Mouse (Mus musculus) liver, embryonic 14.5 days (tissue): ENCODE measurements around the gene Atp5d. TPM values are rescaled to one million over a fixed set of nuclear protein-coding genes. Genes with fewer than 3 reads are reported as not detected.

Experiments used
- ATAC-seq: fragments of 200-750 bp; cut with Nextera tagmentation; 2 replicates; pipeline ENCODE4 v1.8.0; 2017; ENCODE audit warnings: moderate number of reproducible peaks, mild to moderate bottlenecking, moderate library complexity; ENCODE audit not compliant: insufficient read depth
- DNase-seq, 3 experiments: peaks; one replicate each; pipeline ENCODE4 v3.0.0-alpha.2; 2012 to 2013; ENCODE audit warnings: low read depth in 3 of 3, low spot score in 3 of 3
- H3K27ac ChIP-seq: fragments of 300-500 bp; sonication (generic); 2 replicates; pipeline ENCODE4 v1.5.1; 2014; ENCODE audit warnings: moderate library complexity, mild to moderate bottlenecking, control low read depth, inconsistent platforms
- H3K27me3 ChIP-seq: fragments of 300-500 bp; sonication (generic); 2 replicates; pipeline ENCODE4 v1.6.1; 2014; ENCODE audit warnings: mild to moderate bottlenecking, low read length, moderate library complexity; ENCODE audit not compliant: control insufficient read depth, insufficient read depth
- H3K36me3 ChIP-seq: fragments of 300-500 bp; sonication (generic); replicated peaks from 2 replicates; pipeline ENCODE4 v1.6.1; 2014; ENCODE audit warnings: low read depth; ENCODE audit not compliant: control insufficient read depth, insufficient read depth
- H3K4me1 ChIP-seq, 2 experiments: fragments of 200-500 bp in 1 of 2; fragments of 300-500 bp in 1 of 2; sonication (generic) in 1 of 2; replicated peaks; 2 replicates each; pipeline ENCODE4 v1.6.1; 2012 to 2014; ENCODE audit warnings: antibody characterized with exemption in 1 of 2, inconsistent platforms in 1 of 2, low read length in 1 of 2; ENCODE audit not compliant: control insufficient read depth in 2 of 2, insufficient read depth in 2 of 2
- H3K4me2 ChIP-seq: fragments of 300-500 bp; sonication (generic); 2 replicates; pipeline ENCODE4 v1.6.1; 2014; ENCODE audit warnings: low read depth, mild to moderate bottlenecking, control low read depth, moderate library complexity
- H3K4me3 ChIP-seq, 2 experiments: fragments of 200-500 bp in 1 of 2; fragments of 300-500 bp in 1 of 2; sonication (generic) in 1 of 2; 2 replicates each; pipeline ENCODE4 v1.5.1; 2012 to 2014; ENCODE audit warnings: low read depth in 2 of 2, low read length in 2 of 2, mild to moderate bottlenecking in 2 of 2, control low read depth in 1 of 2, inconsistent platforms in 1 of 2, moderate library complexity in 1 of 2; ENCODE audit not compliant: insufficient read depth in 1 of 2
- H3K9ac ChIP-seq: fragments of 300-500 bp; sonication (generic); replicated peaks from 2 replicates; pipeline ENCODE4 v1.6.1; 2014; ENCODE audit warnings: mild to moderate bottlenecking, control low read depth, moderate library complexity
- H3K9me3 ChIP-seq: fragments of 300-500 bp; sonication (generic); 2 replicates; pipeline ENCODE4 v1.6.1; 2016; ENCODE audit warnings: low read length, mixed read lengths; ENCODE audit not compliant: control insufficient read depth
- CTCF ChIP-seq: IDR thresholded peaks from 2 replicates; pipeline ENCODE4 v1.5.1; 2016; ENCODE audit warnings: antibody characterized with exemption, low read depth, control low read depth
- EP300 ChIP-seq: IDR thresholded peaks from 2 replicates; pipeline ENCODE4 v1.6.1; 2016; ENCODE audit warnings: antibody characterized with exemption, low read depth
- WGBS: fragments of 180-500 bp; shearing (Covaris S2); extraction: QIAGEN DNeasy Blood & Tissue Kit; methylation state at CpG from one replicate; pipeline ENCODE4 v1.1.7; 2014; ENCODE audit not compliant: insufficient replicate concordance; 5-methylcytosine and 5-hydroxymethylcytosine counted together
- polyA plus RNA-seq, 2 experiments: library from polyadenylated mRNA; depleted of rRNA in 1 of 2; stranded (reverse) in 1 of 2; unstranded in 1 of 2; fragments of >200 nt; fragmentation: Nextera tagmentation in 1 of 2; extraction: Ambion mirVana in 1 of 2; gene quantifications; 2 replicates each; pipeline versions ENCODE4 v1.2.1 to v1.2.3; 2012 to 2014

The Atp5d gene
- polyA plus RNA-seq, 2 experiments, result 211 to 249 TPM

- Histone ChIP-seq H3K9ac (no peak overlapping the region; the same call in 1 of the 2 replicates), H3K27me3 (peaks cover 36% of the 10 kb centered on the region), H3K4me2 (no peak overlapping the region), H3K36me3 (no peaks in the 10 kb centered on the region), H3K9me3 (no peaks in the 10 kb centered on the region), H3K4me3 (no peak overlapping the region), H3K4me1 (peaks cover 0 to 2% of the 10 kb centered on the region in 2 experiments; a peak in 1 of 4 replicates), H3K27ac (no peak overlapping the region)
- ATAC-seq (peak; percentile 47; the same call in 1 of the 2 replicates), DNase-seq (no peak)
- TF ChIP-seq CTCF (no peak), EP300 (no peak)
- WGBS, result 58% methylated on average over 6 of the region's 6 CpGs
These were observed 55.5 kb downstream of the Atp5d start for GRCm38 (mm10) chr10:80193976-80194375.

- no peak overlapping the region for H3K4me3 ChIP-seq
- peaks cover 0 to 2% of the 10 kb centered on the region in 2 experiments; a peak in 1 of 4 replicates for H3K4me1 ChIP-seq
- no peaks in the 10 kb centered on the region for H3K36me3 ChIP-seq
- 63% methylated on average over 8 of the region's 8 CpGs for WGBS
- no peak overlapping the region for H3K4me2 ChIP-seq
- H3K27ac ChIP-seq, result no peak overlapping the region
- H3K9ac ChIP-seq, result no peak overlapping the region
- DNase-seq, result no peak
- H3K27me3 ChIP-seq, result peaks cover 32% of the 10 kb centered on the region
- TF ChIP-seq CTCF (no peak), EP300 (no peak)
- no peak for ATAC-seq
- no peaks in the 10 kb centered on the region for H3K9me3 ChIP-seq
These were observed 56.0 kb downstream of the Atp5d start for GRCm38 (mm10) chr10:80194441-80194840.

Other genes starting within 250 kb of the Atp5d start
Only the 30 nearest of the 33 such genes appear.
- gene Gm26602, start 227.8 kb upstream of the Atp5d start, polyA plus RNA-seq (2012; rRNA removed), result not detected in 2 replicates
- not detected in 2 replicates for gene Gm26602, start 227.8 kb upstream of the Atp5d start, polyA plus RNA-seq (2014; fragmentation: Nextera tagmentation; extraction: Ambion mirVana)
- 0.17 and 0.30 TPM in 2 replicates for gene Kiss1r, start 221.7 kb upstream of the Atp5d start, polyA plus RNA-seq (2012; rRNA removed)
- gene Kiss1r, start 221.7 kb upstream of the Atp5d start, polyA plus RNA-seq (2014; fragmentation: Nextera tagmentation; extraction: Ambion mirVana), result 0.11 TPM in 1 of 2 replicates, not detected in the other
- 34.7 and 41.4 TPM in 2 replicates for gene R3hdm4, start 217.4 kb upstream of the Atp5d start, polyA plus RNA-seq (2012; rRNA removed)
- 38.5 and 46.0 TPM in 2 replicates for gene R3hdm4, start 217.4 kb upstream of the Atp5d start, polyA plus RNA-seq (2014; fragmentation: Nextera tagmentation; extraction: Ambion mirVana)
- 5.5 and 6.4 TPM in 2 replicates for gene Arid3a, start 211.6 kb upstream of the Atp5d start, polyA plus RNA-seq (2012; rRNA removed)
- 3.4 and 3.9 TPM in 2 replicates for gene Arid3a, start 211.6 kb upstream of the Atp5d start, polyA plus RNA-seq (2014; fragmentation: Nextera tagmentation; extraction: Ambion mirVana)
- gene Wdr18, start 178.5 kb upstream of the Atp5d start, polyA plus RNA-seq (2012; rRNA removed), result 22.3 and 24.7 TPM in 2 replicates
- 58.4 TPM in 2 replicates for gene Wdr18, start 178.5 kb upstream of the Atp5d start, polyA plus RNA-seq (2014; fragmentation: Nextera tagmentation; extraction: Ambion mirVana)
- 0.01 and 0.03 TPM in 2 replicates for gene Grin3b, start 167.9 kb upstream of the Atp5d start, polyA plus RNA-seq (2012; rRNA removed)
- gene Grin3b, start 167.9 kb upstream of the Atp5d start, polyA plus RNA-seq (2014; fragmentation: Nextera tagmentation; extraction: Ambion mirVana), result 0.13 TPM in 1 of 2 replicates, not detected in the other
- gene Tmem259, start 154.3 kb upstream of the Atp5d start, polyA plus RNA-seq (2012; rRNA removed), result 59.7 and 79.7 TPM in 2 replicates
- gene Tmem259, start 154.3 kb upstream of the Atp5d start, polyA plus RNA-seq (2014; fragmentation: Nextera tagmentation; extraction: Ambion mirVana), result 5.9 and 8.6 TPM in 2 replicates
- 14.3 and 15.8 TPM in 2 replicates for gene Cnn2, start 150.0 kb upstream of the Atp5d start, polyA plus RNA-seq (2012; rRNA removed)
- 33.8 and 39.7 TPM in 2 replicates for gene Cnn2, start 150.0 kb upstream of the Atp5d start, polyA plus RNA-seq (2014; fragmentation: Nextera tagmentation; extraction: Ambion mirVana)
- gene Abca7, start 142.1 kb upstream of the Atp5d start, polyA plus RNA-seq (2012; rRNA removed), result 11.2 and 12.7 TPM in 2 replicates
- gene Abca7, start 142.1 kb upstream of the Atp5d start, polyA plus RNA-seq (2014; fragmentation: Nextera tagmentation; extraction: Ambion mirVana), result 4.9 and 6.0 TPM in 2 replicates
- gene Arhgap45, start 122.0 kb upstream of the Atp5d start, polyA plus RNA-seq (2012; rRNA removed), result 17.5 and 20.9 TPM in 2 replicates
- 7.9 and 9.3 TPM in 2 replicates for gene Arhgap45, start 122.0 kb upstream of the Atp5d start, polyA plus RNA-seq (2014; fragmentation: Nextera tagmentation; extraction: Ambion mirVana)
- gene Polr2e, start 98.8 kb upstream of the Atp5d start, polyA plus RNA-seq (2012; rRNA removed), result 77.0 and 121 TPM in 2 replicates
- 88.0 and 90.2 TPM in 2 replicates for gene Polr2e, start 98.8 kb upstream of the Atp5d start, polyA plus RNA-seq (2014; fragmentation: Nextera tagmentation; extraction: Ambion mirVana)
- 274 and 388 TPM in 2 replicates for gene Gpx4, start 91.5 kb upstream of the Atp5d start, polyA plus RNA-seq (2012; rRNA removed)
- gene Gpx4, start 91.5 kb upstream of the Atp5d start, polyA plus RNA-seq (2014; fragmentation: Nextera tagmentation; extraction: Ambion mirVana), result 705 and 724 TPM in 2 replicates
- 10.0 and 10.1 TPM in 2 replicates for gene Sbno2, start 33.1 kb upstream of the Atp5d start, polyA plus RNA-seq (2012; rRNA removed)
- gene Sbno2, start 33.1 kb upstream of the Atp5d start, polyA plus RNA-seq (2014; fragmentation: Nextera tagmentation; extraction: Ambion mirVana), result 6.6 and 7.6 TPM in 2 replicates
- gene Stk11, start 22.8 kb upstream of the Atp5d start, polyA plus RNA-seq (2012; rRNA removed), result 80.5 and 88.8 TPM in 2 replicates
- 17.4 and 18.9 TPM in 2 replicates for gene Stk11, start 22.8 kb upstream of the Atp5d start, polyA plus RNA-seq (2014; fragmentation: Nextera tagmentation; extraction: Ambion mirVana)
- 1.8 and 2.2 TPM in 2 replicates for gene Cbarp, start 2.2 kb downstream of the Atp5d start, polyA plus RNA-seq (2012; rRNA removed)
- 0.42 and 1.1 TPM in 2 replicates for gene Cbarp, start 2.2 kb downstream of the Atp5d start, polyA plus RNA-seq (2014; fragmentation: Nextera tagmentation; extraction: Ambion mirVana)
- gene Midn, start 9.6 kb downstream of the Atp5d start, polyA plus RNA-seq (2012; rRNA removed), result 9.1 and 10.3 TPM in 2 replicates
- gene Midn, start 9.6 kb downstream of the Atp5d start, polyA plus RNA-seq (2014; fragmentation: Nextera tagmentation; extraction: Ambion mirVana), result 5.1 and 5.7 TPM in 2 replicates
- 19.4 and 19.8 TPM in 2 replicates for gene Cirbp, start 27.4 kb downstream of the Atp5d start, polyA plus RNA-seq (2012; rRNA removed)
- 10.1 and 10.7 TPM in 2 replicates for gene Cirbp, start 27.4 kb downstream of the Atp5d start, polyA plus RNA-seq (2014; fragmentation: Nextera tagmentation; extraction: Ambion mirVana)
- 6.8 and 6.9 TPM in 2 replicates for gene 1600002K03Rik, start 34.3 kb downstream of the Atp5d start, polyA plus RNA-seq (2012; rRNA removed)
- gene 1600002K03Rik, start 34.3 kb downstream of the Atp5d start, polyA plus RNA-seq (2014; fragmentation: Nextera tagmentation; extraction: Ambion mirVana), result 10.6 and 13.2 TPM in 2 replicates
- gene Efna2, start 40.9 kb downstream of the Atp5d start, polyA plus RNA-seq (2012; rRNA removed), result 0.40 and 0.47 TPM in 2 replicates
- gene Efna2, start 40.9 kb downstream of the Atp5d start, polyA plus RNA-seq (2014; fragmentation: Nextera tagmentation; extraction: Ambion mirVana), result 0.51 and 0.52 TPM in 2 replicates
- 12.9 and 18.8 TPM in 2 replicates for gene Mum1, start 87.8 kb downstream of the Atp5d start, polyA plus RNA-seq (2012; rRNA removed)
- 13.2 and 13.8 TPM in 2 replicates for gene Mum1, start 87.8 kb downstream of the Atp5d start, polyA plus RNA-seq (2014; fragmentation: Nextera tagmentation; extraction: Ambion mirVana)
- 189 and 256 TPM in 2 replicates for gene Ndufs7, start 110.5 kb downstream of the Atp5d start, polyA plus RNA-seq (2012; rRNA removed)
- gene Ndufs7, start 110.5 kb downstream of the Atp5d start, polyA plus RNA-seq (2014; fragmentation: Nextera tagmentation; extraction: Ambion mirVana), result 272 and 285 TPM in 2 replicates
- 36.5 and 41.4 TPM in 2 replicates for gene Gamt, start 122.4 kb downstream of the Atp5d start, polyA plus RNA-seq (2012; rRNA removed)
- gene Gamt, start 122.4 kb downstream of the Atp5d start, polyA plus RNA-seq (2014; fragmentation: Nextera tagmentation; extraction: Ambion mirVana), result 64.9 and 67.9 TPM in 2 replicates
- 54.8 and 75.9 TPM in 2 replicates for gene Dazap1, start 122.9 kb downstream of the Atp5d start, polyA plus RNA-seq (2012; rRNA removed)
- gene Dazap1, start 122.9 kb downstream of the Atp5d start, polyA plus RNA-seq (2014; fragmentation: Nextera tagmentation; extraction: Ambion mirVana), result 20.4 and 22.7 TPM in 2 replicates
- 2,043 and 2,097 TPM in 2 replicates for gene Rps15, start 153.8 kb downstream of the Atp5d start, polyA plus RNA-seq (2012; rRNA removed)
- 805 and 809 TPM in 2 replicates for gene Rps15, start 153.8 kb downstream of the Atp5d start, polyA plus RNA-seq (2014; fragmentation: Nextera tagmentation; extraction: Ambion mirVana)
- gene Apc2, start 157.3 kb downstream of the Atp5d start, polyA plus RNA-seq (2012; rRNA removed), result 0.04 and 0.16 TPM in 2 replicates
- 0.04 TPM in 1 of 2 replicates, not detected in the other for gene Apc2, start 157.3 kb downstream of the Atp5d start, polyA plus RNA-seq (2014; fragmentation: Nextera tagmentation; extraction: Ambion mirVana)
- 24.3 and 24.7 TPM in 2 replicates for gene 2310011J03Rik, start 181.9 kb downstream of the Atp5d start, polyA plus RNA-seq (2012; rRNA removed)
- 29.4 and 29.5 TPM in 2 replicates for gene 2310011J03Rik, start 181.9 kb downstream of the Atp5d start, polyA plus RNA-seq (2014; fragmentation: Nextera tagmentation; extraction: Ambion mirVana)
- 6.6 and 7.2 TPM in 2 replicates for gene Pcsk4, start 190.9 kb downstream of the Atp5d start, polyA plus RNA-seq (2012; rRNA removed)
- 3.1 and 3.2 TPM in 2 replicates for gene Pcsk4, start 190.9 kb downstream of the Atp5d start, polyA plus RNA-seq (2014; fragmentation: Nextera tagmentation; extraction: Ambion mirVana)
- 23.6 and 29.2 TPM in 2 replicates for gene Reep6, start 191.3 kb downstream of the Atp5d start, polyA plus RNA-seq (2012; rRNA removed)
- gene Reep6, start 191.3 kb downstream of the Atp5d start, polyA plus RNA-seq (2014; fragmentation: Nextera tagmentation; extraction: Ambion mirVana), result 55.3 and 59.5 TPM in 2 replicates
- gene Adamtsl5, start 209.8 kb downstream of the Atp5d start, polyA plus RNA-seq (2012; rRNA removed), result 1.9 and 2.1 TPM in 2 replicates
- 1.3 TPM in 2 replicates for gene Adamtsl5, start 209.8 kb downstream of the Atp5d start, polyA plus RNA-seq (2014; fragmentation: Nextera tagmentation; extraction: Ambion mirVana)
- gene Plk5, start 217.8 kb downstream of the Atp5d start, polyA plus RNA-seq (2012; rRNA removed), result 0.08 and 0.10 TPM in 2 replicates
- 0.09 TPM in 1 of 2 replicates, not detected in the other for gene Plk5, start 217.8 kb downstream of the Atp5d start, polyA plus RNA-seq (2014; fragmentation: Nextera tagmentation; extraction: Ambion mirVana)